Mouse (Mus musculus): ENCODE data around the gene Gpr162.

DNA sequence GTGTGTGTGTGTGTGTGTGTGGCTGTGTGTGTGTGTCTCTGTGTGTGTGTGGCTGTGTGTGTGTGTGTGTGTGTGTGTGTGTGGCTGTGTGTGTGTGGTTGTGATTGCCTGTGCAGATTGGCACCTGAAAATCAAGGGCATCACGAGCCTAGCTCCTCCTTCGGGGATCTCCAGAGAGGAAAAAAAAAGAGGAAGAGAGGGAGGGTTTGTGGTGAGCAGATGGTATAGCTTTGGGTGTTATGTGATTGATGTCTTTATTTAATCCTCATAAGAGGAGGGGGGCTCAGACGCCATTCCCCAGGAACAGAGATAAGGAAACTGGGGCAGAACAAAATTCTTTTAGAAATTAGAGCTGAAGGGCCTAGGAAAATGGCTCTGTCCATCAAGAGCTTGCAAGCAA, 34.6 kb upstream of the Gpr162 start:
- TF ChIP-seq CTCF (IDR thresholded peaks at IDR 0.05; ENCODE audit: extremely low read depth, insufficient read depth, low read length) = no peak
- TF ChIP-seq POLR2A (IDR thresholded peaks at IDR 0.05; ENCODE audit: extremely low read depth, insufficient read depth, low read length) = no peak

Data from cortical plate, adult 2 months (tissue).